Mouse (Mus musculus) erythroblast, embryonic 14.5 days (primary cell): ENCODE measurements around the gene Zfhx3.

Experiments used
- GATA1 ChIP-seq: IDR thresholded peaks from 2 replicates; pipeline ENCODE4 v1.6.1; 2012; ENCODE audit warnings: low read length, inconsistent platforms, mixed read lengths
- TAL1 ChIP-seq: IDR thresholded peaks from 3 replicates; pipeline ENCODE4 v1.6.1; 2012; ENCODE audit warnings: low read length, inconsistent platforms, mixed read lengths

GRCm38 (mm10) chr8:108433321-108433720 lies 490.9 kb downstream of the Zfhx3 start:
- no peak for TF ChIP-seq GATA1
- no peak for TF ChIP-seq TAL1
